Mouse (Mus musculus) neural tube, embryonic 15.5 days (tissue): ENCODE measurements around the gene Gabrb3. TPM values are rescaled to one million over a fixed set of nuclear protein-coding genes. Genes with fewer than 3 reads are reported as not detected.

Experiments used
- ATAC-seq: fragments of 200-750 bp; cut with Nextera tagmentation; 2 replicates; pipeline ENCODE4 v1.8.0; 2017; ENCODE audit warnings: mild to moderate bottlenecking, moderate TSS enrichment, moderate library complexity; ENCODE audit not compliant: low FRiP score
- H3K27ac ChIP-seq: fragments of 300-500 bp; sonication (generic); replicated peaks from 2 replicates; pipeline ENCODE4 v1.5.1; 2015; ENCODE audit warnings: mild to moderate bottlenecking, inconsistent platforms
- H3K27me3 ChIP-seq: fragments of 300-500 bp; sonication (generic); replicated peaks from 2 replicates; pipeline ENCODE4 v1.6.1; 2015; ENCODE audit warnings: inconsistent platforms
- H3K36me3 ChIP-seq: fragments of 300-500 bp; sonication (generic); 2 replicates; pipeline ENCODE4 v1.6.1; 2015; ENCODE audit warnings: inconsistent platforms
- H3K4me1 ChIP-seq: fragments of 300-500 bp; sonication (generic); 2 replicates; pipeline ENCODE4 v1.6.1; 2015; ENCODE audit warnings: inconsistent platforms
- H3K4me2 ChIP-seq: fragments of 300-500 bp; sonication (generic); 2 replicates; pipeline ENCODE4 v1.6.1; 2015; ENCODE audit warnings: inconsistent platforms, mild to moderate bottlenecking, moderate library complexity
- H3K4me3 ChIP-seq: fragments of 300-500 bp; sonication (generic); replicated peaks from 2 replicates; pipeline ENCODE4 v1.5.1; 2015; ENCODE audit warnings: mild to moderate bottlenecking, inconsistent platforms
- H3K9ac ChIP-seq: fragments of 300-500 bp; sonication (generic); replicated peaks from 2 replicates; pipeline ENCODE4 v1.6.1; 2015; ENCODE audit warnings: mild to moderate bottlenecking, inconsistent platforms
- H3K9me3 ChIP-seq: fragments of 300-500 bp; sonication (generic); replicated peaks from 2 replicates; pipeline ENCODE4 v1.6.1; 2016; ENCODE audit warnings: inconsistent platforms
- WGBS: fragments of 180-500 bp; shearing (Covaris S2); methylation state at CpG from one replicate; pipeline ENCODE4 v1.1.7; 2015; ENCODE audit warnings: mixed read lengths; 5-methylcytosine and 5-hydroxymethylcytosine counted together
- polyA plus RNA-seq: library from polyadenylated mRNA; unstranded; fragments of >200 nt; fragmentation: Nextera tagmentation; extraction: Ambion mirVana; gene quantifications from 2 replicates; pipeline ENCODE4 v1.2.1, GENCODE M21; 2015

Gabrb3 gene
- polyA plus RNA-seq, 1 experiment from 2014 or later, result 59.1 TPM

GRCm38 (mm10) chr7:57471316-57471715 is 51.8 kb downstream of the Gabrb3 start:
- H3K9ac ChIP-seq, result no peak overlapping the region
- no peaks in the 10 kb centered on the region for H3K27me3 ChIP-seq
- no peak overlapping the region for H3K4me3 ChIP-seq
- ATAC-seq, result no peak
- H3K9me3 ChIP-seq, result no peaks in the 10 kb centered on the region
- H3K27ac ChIP-seq, result no peak overlapping the region
- H3K4me1 ChIP-seq, result no peaks in the 10 kb centered on the region
- 100% methylated on average over 1 of the region's 1 CpGs for WGBS
- H3K36me3 ChIP-seq, result no peaks in the 10 kb centered on the region
- H3K4me2 ChIP-seq, result no peak overlapping the region

DNA sequence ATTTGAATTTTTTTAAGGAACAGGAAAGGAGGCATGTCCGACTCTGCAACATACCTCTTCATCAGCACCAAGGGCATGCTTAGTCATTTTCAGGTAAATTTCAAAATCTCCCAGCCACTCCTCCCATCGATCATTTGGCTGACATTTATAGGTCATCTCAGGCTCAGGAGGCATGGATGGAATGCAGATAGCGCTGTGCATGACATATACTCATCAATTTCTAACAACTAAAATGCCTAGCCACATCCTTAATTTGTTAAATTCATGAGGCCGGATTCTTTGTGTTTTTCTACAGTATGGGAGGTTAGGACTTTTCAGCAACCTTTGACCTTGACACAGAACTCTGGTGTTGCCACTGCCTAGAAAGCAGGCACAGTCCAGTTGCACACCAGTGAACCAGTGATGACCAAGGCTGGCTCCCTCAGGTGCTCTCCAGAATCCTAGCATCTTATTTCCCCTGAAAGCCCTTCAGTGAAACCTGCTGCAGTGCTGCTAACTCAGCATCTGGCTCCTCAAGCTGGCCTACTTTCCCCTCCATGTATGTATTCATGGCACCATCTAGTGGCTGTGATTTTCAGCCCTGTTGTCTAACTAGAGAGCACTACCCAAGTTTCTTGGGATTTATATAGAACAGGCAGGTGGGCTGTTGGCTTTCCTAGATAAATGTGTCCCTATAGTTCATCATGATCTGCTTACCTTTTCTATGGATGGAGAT is 54.5 kb downstream of the Gabrb3 start:
- H3K27me3 ChIP-seq, result no peaks in the 10 kb centered on the region
- no peak overlapping the region; the same call in 1 of the 2 replicates for H3K27ac ChIP-seq
- no peaks in the 10 kb centered on the region for H3K36me3 ChIP-seq
- no peak overlapping the region for H3K4me3 ChIP-seq
- no peaks in the 10 kb centered on the region for H3K4me1 ChIP-seq
- no peak overlapping the region for H3K4me2 ChIP-seq
- no peaks in the 10 kb centered on the region for H3K9me3 ChIP-seq
- WGBS, result 84% methylated on average over 4 of the region's 4 CpGs
- no peak overlapping the region for H3K9ac ChIP-seq
- ATAC-seq, result peak; percentile 91

- no peak for ATAC-seq
- Histone ChIP-seq H3K4me2 (no peak overlapping the region), H3K36me3 (no peaks in the 10 kb centered on the region), H3K9ac (no peak overlapping the region), H3K4me1 (no peaks in the 10 kb centered on the region), H3K4me3 (no peak overlapping the region), H3K27me3 (no peaks in the 10 kb centered on the region), H3K9me3 (no peaks in the 10 kb centered on the region), H3K27ac (no peak overlapping the region)
Measured at GRCm38 (mm10) chr7:57482896-57483295, 63.4 kb downstream of the Gabrb3 start.

DNA sequence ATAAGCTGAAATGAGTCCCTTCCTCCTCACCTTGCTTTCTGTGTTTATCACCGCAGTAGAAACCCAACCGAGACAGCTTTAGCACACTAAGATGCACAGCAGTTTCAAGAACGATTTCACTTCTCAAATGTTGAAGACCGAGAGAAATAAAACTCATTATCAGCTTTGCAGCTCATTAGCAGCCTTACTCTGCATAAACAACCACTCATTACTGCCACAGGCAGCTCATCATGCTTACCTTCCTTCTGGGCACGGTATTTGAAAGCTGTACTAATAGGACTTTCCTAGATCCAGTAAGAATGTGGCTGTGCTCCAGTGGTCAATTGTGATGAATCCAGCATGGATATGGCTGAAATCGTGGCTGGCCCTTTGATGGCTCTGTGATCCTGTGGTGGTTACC is 67.4 kb downstream of the Gabrb3 start:
- Histone ChIP-seq H3K27me3 (no peaks in the 10 kb centered on the region), H3K9ac (no peak overlapping the region), H3K4me3 (no peak overlapping the region), H3K4me1 (no peaks in the 10 kb centered on the region), H3K36me3 (no peaks in the 10 kb centered on the region; the same call in 1 of the 2 replicates), H3K9me3 (no peaks in the 10 kb centered on the region), H3K27ac (no peak overlapping the region), H3K4me2 (no peak overlapping the region)
- WGBS, result 73% methylated on average over 6 of the region's 6 CpGs
- ATAC-seq, result 0 out of 2 replicates have a peak, but pooled peaks have one; percentile 47

DNA sequence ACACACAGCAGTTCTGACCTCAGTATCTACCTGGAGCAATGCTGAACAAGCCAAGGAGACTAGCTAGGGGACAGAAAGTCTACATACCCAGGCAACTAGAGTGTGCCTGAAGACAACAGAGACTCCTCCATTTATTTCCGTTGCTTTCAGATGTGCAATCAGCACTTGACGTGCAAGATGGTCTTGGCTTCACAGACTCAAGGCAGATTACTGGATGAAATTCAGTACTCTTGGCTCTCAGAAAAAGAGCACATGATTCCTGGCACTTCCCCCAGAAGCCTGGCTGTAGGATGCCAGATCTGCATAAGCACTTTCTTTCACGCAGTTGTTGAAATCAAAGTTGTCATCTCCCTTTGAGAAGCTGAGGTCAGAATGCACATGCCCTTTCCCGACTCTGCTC is 72.3 kb downstream of the Gabrb3 start:
- WGBS, result 78% methylated on average over 4 of the region's 4 CpGs
- no peak for ATAC-seq

DNA sequence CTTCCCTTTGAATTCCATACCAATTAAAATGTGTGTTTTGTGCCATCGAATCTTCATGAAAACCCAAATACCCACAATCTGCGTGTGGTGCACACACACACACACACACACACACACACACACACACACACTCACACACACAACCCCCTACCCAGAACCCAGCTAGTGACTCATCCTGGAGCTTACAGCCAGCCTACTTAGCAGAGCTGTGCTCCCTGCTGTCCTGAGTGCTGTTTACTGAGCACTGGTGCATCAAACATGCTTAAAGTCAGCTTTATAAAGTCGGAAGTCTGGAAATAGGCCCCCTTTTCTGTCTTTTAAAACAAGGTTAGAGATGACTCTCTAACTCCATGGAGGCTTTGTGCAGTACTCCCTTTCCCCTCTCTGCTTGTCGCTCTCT is 83.3 kb downstream of the Gabrb3 start:
- no peaks in the 10 kb centered on the region for H3K9me3 ChIP-seq
- H3K9ac ChIP-seq, result no peak overlapping the region
- H3K4me1 ChIP-seq, result no peaks in the 10 kb centered on the region
- H3K27ac ChIP-seq, result no peak overlapping the region
- WGBS, result 77% methylated on average over 4 of the region's 4 CpGs
- no peaks in the 10 kb centered on the region for H3K36me3 ChIP-seq
- no peak for ATAC-seq
- H3K4me2 ChIP-seq, result no peak overlapping the region
- H3K4me3 ChIP-seq, result no peak overlapping the region
- H3K27me3 ChIP-seq, result peaks cover 14% of the 10 kb centered on the region

More for the DNA sequence above, 72.3 kb downstream of the Gabrb3 start:
- no peaks in the 10 kb centered on the region for H3K9me3 ChIP-seq
- no peak overlapping the region for H3K4me3 ChIP-seq
- no peak overlapping the region for H3K9ac ChIP-seq
- no peaks in the 10 kb centered on the region for H3K27me3 ChIP-seq
- H3K4me2 ChIP-seq, result no peak overlapping the region
- H3K4me1 ChIP-seq, result no peaks in the 10 kb centered on the region
- no peak overlapping the region for H3K27ac ChIP-seq
- H3K36me3 ChIP-seq, result no peaks in the 10 kb centered on the region; the same call in 1 of the 2 replicates

GRCm38 (mm10) chr7:57508860-57509632 is 89.6 kb downstream of the Gabrb3 start:
- 1% methylated on average over 69 of the region's 72 CpGs for WGBS

GRCm38 (mm10) chr7:57509681-57510141 is 90.2 kb downstream of the Gabrb3 start, which contains the start of gene Gabra5:
TSS of gene Gabra5 (minus strand) at chr7:57510059.
- peak within 1 kb of the TSS; percentile 75 for H3K27ac ChIP-seq
- H3K4me3 ChIP-seq, result peak within 1 kb of the TSS; percentile 63
- H3K4me1 ChIP-seq, result peaks cover 12% of the 10 kb centered on the region
- WGBS, result under 1% methylated on average over 53 of the region's 59 CpGs
- ATAC-seq, result peak; percentile 87
- H3K4me2 ChIP-seq, result peak within 1 kb of the TSS; percentile 80
- H3K27me3 ChIP-seq, result peaks cover 47% of the 10 kb centered on the region
- no peaks in the 10 kb centered on the region for H3K36me3 ChIP-seq
- H3K9ac ChIP-seq, result peak within 1 kb of the TSS; percentile 65
- H3K9me3 ChIP-seq, result no peaks in the 10 kb centered on the region

More at GRCm38 (mm10) chr7:57508860-57509632, 89.6 kb downstream of the Gabrb3 start:
- H3K4me2 ChIP-seq, result peak overlapping the region; percentile 80
- peak overlapping the region; percentile 75 for H3K27ac ChIP-seq
- H3K9ac ChIP-seq, result peak overlapping the region; percentile 65
- ATAC-seq, result peak; percentile 89
- no peaks in the 10 kb centered on the region for H3K9me3 ChIP-seq
- peak overlapping the region; percentile 63 for H3K4me3 ChIP-seq
- peaks cover 12% of the 10 kb centered on the region for H3K4me1 ChIP-seq
- H3K36me3 ChIP-seq, result no peaks in the 10 kb centered on the region
- peaks cover 47% of the 10 kb centered on the region for H3K27me3 ChIP-seq

- Histone ChIP-seq H3K9ac (no peak overlapping the region), H3K27me3 (peaks cover 32% of the 10 kb centered on the region), H3K36me3 (no peaks in the 10 kb centered on the region), H3K4me2 (no peak overlapping the region), H3K4me3 (no peak overlapping the region), H3K4me1 (peaks cover 12% of the 10 kb centered on the region), H3K9me3 (no peaks in the 10 kb centered on the region), H3K27ac (no peak overlapping the region)
- WGBS, result 22% methylated on average over 3 of the region's 3 CpGs
- ATAC-seq, result no peak
Measured at GRCm38 (mm10) chr7:57512955-57513354, 93.5 kb downstream of the Gabrb3 start.

DNA sequence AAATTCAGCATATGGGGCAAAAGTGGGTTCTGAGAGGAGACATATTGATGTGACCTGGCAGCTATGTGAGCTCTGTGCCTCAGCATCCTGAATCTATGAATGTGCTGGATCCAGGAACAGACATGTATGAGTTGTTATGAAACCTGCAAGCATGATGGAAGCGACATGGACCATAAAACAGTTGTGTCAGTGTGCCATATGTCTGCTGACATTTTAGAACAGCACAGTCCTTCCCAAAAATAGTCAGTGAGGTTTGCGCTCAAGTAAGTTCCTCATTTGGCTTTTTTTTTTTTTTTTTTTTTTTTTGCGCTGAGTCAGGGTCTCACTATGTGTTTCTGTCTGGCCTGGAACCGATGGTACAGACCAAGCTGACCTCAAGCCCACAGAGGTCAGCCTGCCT is 110.0 kb downstream of the Gabrb3 start:
- no peak overlapping the region for H3K4me2 ChIP-seq
- ATAC-seq, result no peak
- no peaks in the 10 kb centered on the region for H3K9me3 ChIP-seq
- no peaks in the 10 kb centered on the region for H3K36me3 ChIP-seq
- no peak overlapping the region for H3K27ac ChIP-seq
- WGBS, result 89% methylated on average over 4 of the region's 4 CpGs
- H3K9ac ChIP-seq, result no peak overlapping the region
- H3K4me3 ChIP-seq, result no peak overlapping the region
- no peaks in the 10 kb centered on the region for H3K4me1 ChIP-seq
- H3K27me3 ChIP-seq, result no peaks in the 10 kb centered on the region

DNA sequence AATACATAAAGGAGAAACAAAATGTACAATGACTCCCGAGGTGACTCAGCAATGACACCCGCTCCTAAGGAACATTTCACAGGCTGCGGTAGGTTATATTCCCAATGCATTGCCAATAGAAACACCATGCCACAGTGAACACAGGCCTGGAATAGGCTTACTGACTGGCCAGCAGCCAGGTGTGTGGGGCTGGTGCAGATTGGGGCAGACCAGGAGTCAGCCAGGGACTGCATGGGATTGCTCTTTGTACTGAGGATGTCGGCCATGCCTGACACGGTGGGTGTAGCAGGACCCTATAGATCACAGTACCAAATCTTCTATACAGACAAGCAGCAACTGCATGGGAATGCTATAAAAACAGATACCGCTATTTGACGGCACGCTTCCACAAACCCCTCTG is 110.5 kb downstream of the Gabrb3 start:
- no peak; the same call in 1 of the 2 replicates for ATAC-seq

GRCm38 (mm10) chr7:57532676-57533075 is 113.2 kb downstream of the Gabrb3 start:
- WGBS, result 78% methylated on average over 10 of the region's 10 CpGs

More for the DNA sequence above, 110.5 kb downstream of the Gabrb3 start:
- 82% methylated on average over 8 of the region's 8 CpGs for WGBS
- Histone ChIP-seq H3K4me1 (no peaks in the 10 kb centered on the region), H3K4me2 (no peak overlapping the region), H3K36me3 (no peaks in the 10 kb centered on the region), H3K27ac (no peak overlapping the region), H3K9ac (no peak overlapping the region), H3K4me3 (no peak overlapping the region), H3K27me3 (no peaks in the 10 kb centered on the region), H3K9me3 (no peaks in the 10 kb centered on the region)

More at GRCm38 (mm10) chr7:57532676-57533075, 113.2 kb downstream of the Gabrb3 start:
- Histone ChIP-seq H3K36me3 (no peaks in the 10 kb centered on the region), H3K4me3 (no peak overlapping the region), H3K4me2 (no peak overlapping the region), H3K27me3 (no peaks in the 10 kb centered on the region), H3K27ac (no peak overlapping the region), H3K9me3 (no peaks in the 10 kb centered on the region), H3K4me1 (no peaks in the 10 kb centered on the region), H3K9ac (no peak overlapping the region)
- ATAC-seq, result no peak
